Comparison of ENCODE assay signal across 8 mouse cellular contexts in the genomic region with DNA sequence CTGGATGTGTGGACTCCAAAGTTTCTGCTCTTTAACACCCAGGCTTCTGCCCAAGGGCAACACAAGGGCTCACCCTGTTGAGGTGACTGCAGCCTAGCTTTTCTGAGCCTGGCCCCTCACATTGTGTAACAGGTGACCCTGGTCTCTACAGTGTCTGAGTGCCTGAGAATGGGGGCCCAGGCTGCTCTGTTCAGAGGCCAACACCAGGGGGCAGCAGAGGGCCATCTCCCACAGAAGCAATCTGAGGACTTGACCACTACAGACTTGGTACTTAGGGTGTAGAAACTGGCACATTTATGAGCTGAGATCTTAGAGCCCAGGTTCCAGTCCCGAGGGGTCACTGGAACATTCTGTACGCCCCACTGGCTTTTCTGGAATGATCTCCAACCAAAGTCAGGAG. TPM values are rescaled to one million over a fixed set of nuclear protein-coding genes. Genes with fewer than 3 reads are reported as not detected.
DNase-seq lines count a peak whose midpoint lies in the region; ATAC-seq and TF ChIP-seq lines count a peak whose summit lies in the region.

No protein-coding gene starts in this region.

- peak; percentile 63 for ATAC-seq in hindbrain, embryonic 14.5 days (ENCODE audit: low FRiP score)

- H3K9me3 ChIP-seq in hindbrain, embryonic 14.5 days (ENCODE audit: control insufficient read depth, low read length), result no peaks in the 10 kb centered on the region

- H3K27ac ChIP-seq in cerebellum, adult 2 months (ENCODE audit: insufficient read depth, low read length), result no peak overlapping the region
- no peak overlapping the region for H3K27ac ChIP-seq in hindbrain, embryonic 14.5 days

- peak; percentile 68 for DNase-seq in Muller cell, postnatal 12 days (ENCODE audit: inconsistent ontology term)
- peak; percentile 78 to 90 for DNase-seq in cerebellum, adult 2 months
- DNase-seq in frontal cortex, postnatal 10 days (ENCODE audit: low spot score in 2 of 2), result peak; percentile 50 to 75
- DNase-seq in hindbrain, embryonic 14.5 days (ENCODE audit: low spot score), result peak; percentile 81
- DNase-seq in layer of hippocampus, postnatal 25 days (ENCODE audit: extremely low spot score in 1 of 2, low spot score in 1 of 2), result peak; percentile 82 to 92
- DNase-seq in lung, postnatal 4 days, result peak; percentile 74 to 83
- peak; percentile 76 to 84 for DNase-seq in right cerebral cortex, postnatal 10 days (ENCODE audit: low spot score in 2 of 2)
- DNase-seq in urinary bladder, postnatal 10 days (ENCODE audit: low spot score), result peak; percentile 31

- peaks cover 19% of the 10 kb centered on the region for H3K4me1 ChIP-seq in cerebellum, adult 2 months (ENCODE audit: control insufficient read depth, insufficient read depth, low read length)
- 0 out of 2 replicates have a peak, but pooled peaks cover 5% of the 10 kb centered on the region for H3K4me1 ChIP-seq in hindbrain, embryonic 14.5 days (replicated peaks; ENCODE audit: control insufficient read depth, insufficient read depth, low read length)

- H3K4me2 ChIP-seq in hindbrain, embryonic 14.5 days (replicated peaks), result no peak overlapping the region

- TF ChIP-seq POLR2A in cerebellum, adult 2 months (IDR thresholded peaks at IDR 0.05; ENCODE audit: borderline replicate concordance, insufficient read depth, low read length), result no peak

- H3K9ac ChIP-seq in hindbrain, embryonic 14.5 days, result no peak overlapping the region

- 11% methylated on average over 2 of the region's 2 CpGs for WGBS in cerebellum, adult 2 months
- WGBS in hindbrain, embryonic 14.5 days, result 34% methylated on average over 2 of the region's 2 CpGs

- TF ChIP-seq CTCF in cerebellum, adult 2 months (IDR thresholded peaks at IDR 0.05; ENCODE audit: borderline replicate concordance, insufficient read depth, low read depth, low read length), result peak; percentile 97

- H3K4me3 ChIP-seq in cerebellum, adult 2 months (replicated peaks; ENCODE audit: insufficient read depth, low read depth, low read length), result no peak overlapping the region
- no peak overlapping the region for H3K4me3 ChIP-seq in hindbrain, embryonic 14.5 days (replicated peaks; ENCODE audit: low read length)

- no peaks in the 10 kb centered on the region for H3K36me3 ChIP-seq in hindbrain, embryonic 14.5 days (replicated peaks; ENCODE audit: control insufficient read depth, insufficient read depth)

- H3K27me3 ChIP-seq in cerebellum, adult 2 months (ENCODE audit: control insufficient read depth, insufficient read depth, low read length), result no peaks in the 10 kb centered on the region
- H3K27me3 ChIP-seq in hindbrain, embryonic 14.5 days (ENCODE audit: control insufficient read depth, insufficient read depth, low read length), result no peaks in the 10 kb centered on the region

RNA-seq across cellular contexts. Expression of gene Bfsp2, which starts 10.2 kb away (rescaled TPM):
- 7.6 and 9.2 TPM in 2 replicates for polyA plus RNA-seq in cerebellum, adult 2 months (2012; rRNA removed)
- polyA plus RNA-seq in hindbrain, embryonic 14.5 days (2014; fragmentation: Nextera tagmentation; extraction: Ambion mirVana), result 3.5 and 4.1 TPM in 2 replicates
- 1 to 10 TPM; 6.0 to 8.1 TPM for total RNA-seq in layer of hippocampus, postnatal 25 days (2021)

Comparison
In these comparisons a context has a peak if more than half of its experiments do, and no peak if none do; other contexts are left out.
1. DNase-seq: peak in every context shown above with its lines; median percentile 87 in layer of hippocampus, postnatal 25 days; 84 in cerebellum, adult 2 months; 81 in hindbrain, embryonic 14.5 days; 80 in right cerebral cortex, postnatal 10 days; 78 in lung, postnatal 4 days; 68 in Muller cell, postnatal 12 days; 62 in frontal cortex, postnatal 10 days; 31 in urinary bladder, postnatal 10 days.